Mouse (Mus musculus) kidney, adult 2 months (tissue): ENCODE measurements around the gene Sh3gl2.

ENCODE experiments used
- CTCF ChIP-seq: fragments of 200-500 bp; conservative IDR thresholded peaks from 2 replicates; pipeline ENCODE4 v1.5.1; 2011; ENCODE audit warnings: low read depth, mild to moderate bottlenecking, control low read depth, low read length, moderate library complexity, mixed read lengths; ENCODE audit not compliant: insufficient read depth, insufficient read length
- POLR2A ChIP-seq: fragments of 200-500 bp; IDR thresholded peaks from one replicate; pipeline ENCODE4 v1.6.1; 2011; ENCODE audit warnings: low read depth, low read length, control low read depth

GRCm38 (mm10) chr4:85206675-85207400 lies 1.9 kb downstream of the Sh3gl2 start:
- TF ChIP-seq CTCF (no peak), POLR2A (no peak)
